Mouse (Mus musculus) thymus, adult 2 months (tissue): Measurements from ENCODE around the gene Mr1. TPM values are rescaled to one million over a fixed set of nuclear protein-coding genes. Genes with fewer than 3 reads are reported as not detected.

Experiments used
- DNase-seq: peaks from one replicate; pipeline ENCODE4 v3.0.0; 2021
- H3K27ac ChIP-seq: fragments of 200-500 bp; 2 replicates; pipeline ENCODE4 v1.5.1; 2012; ENCODE audit warnings: low read length, control low read depth; ENCODE audit not compliant: control insufficient read depth, insufficient read depth
- H3K27me3 ChIP-seq: fragments of 200-500 bp; 2 replicates; pipeline ENCODE4 v1.6.1; 2012; ENCODE audit warnings: mild to moderate bottlenecking, low read length, moderate library complexity, mixed read lengths; ENCODE audit not compliant: control insufficient read depth, insufficient read depth
- H3K36me3 ChIP-seq: fragments of 200-500 bp; 2 replicates; pipeline ENCODE4 v1.6.1; 2012; ENCODE audit warnings: mild to moderate bottlenecking, low read length, moderate library complexity; ENCODE audit not compliant: control insufficient read depth, insufficient read depth
- H3K4me1 ChIP-seq: fragments of 200-500 bp; replicated peaks from 2 replicates; pipeline ENCODE4 v1.6.1; 2012; ENCODE audit warnings: low read length; ENCODE audit not compliant: control insufficient read depth, insufficient read depth
- H3K4me3 ChIP-seq: fragments of 200-500 bp; 2 replicates; pipeline ENCODE4 v1.5.1; 2012; ENCODE audit warnings: mild to moderate bottlenecking, low read length, control low read depth, moderate library complexity; ENCODE audit not compliant: control insufficient read depth, insufficient read depth
- CTCF ChIP-seq: fragments of 200-500 bp; IDR thresholded peaks from 2 replicates; pipeline ENCODE4 v1.5.1; 2012; ENCODE audit warnings: mild to moderate bottlenecking, control low read depth, low read length, moderate library complexity, borderline replicate concordance; ENCODE audit not compliant: control insufficient read depth, poor library complexity, insufficient read depth; ENCODE audit errors: extremely low read depth
- POLR2A ChIP-seq: fragments of 200-500 bp; IDR thresholded peaks from 2 replicates; pipeline ENCODE4 v1.6.1; 2012; ENCODE audit warnings: mild to moderate bottlenecking, low read length, control low read depth, moderate library complexity; ENCODE audit not compliant: control insufficient read depth, poor library complexity, insufficient read depth; ENCODE audit errors: extremely low read depth
- WGBS: fragments of 180-500 bp; shearing (Covaris S2); methylation state at CpG from one replicate; pipeline ENCODE4 v1.1.7; 2018; 5-methylcytosine and 5-hydroxymethylcytosine counted together
- polyA plus RNA-seq: library from polyadenylated mRNA; depleted of rRNA; stranded (reverse); fragments of >200 nt; gene quantifications from 2 replicates; pipeline ENCODE4 v1.2.3, GENCODE M21; 2012

Gene Mr1
- polyA plus RNA-seq, 1 experiment, result 37.9 TPM

DNA sequence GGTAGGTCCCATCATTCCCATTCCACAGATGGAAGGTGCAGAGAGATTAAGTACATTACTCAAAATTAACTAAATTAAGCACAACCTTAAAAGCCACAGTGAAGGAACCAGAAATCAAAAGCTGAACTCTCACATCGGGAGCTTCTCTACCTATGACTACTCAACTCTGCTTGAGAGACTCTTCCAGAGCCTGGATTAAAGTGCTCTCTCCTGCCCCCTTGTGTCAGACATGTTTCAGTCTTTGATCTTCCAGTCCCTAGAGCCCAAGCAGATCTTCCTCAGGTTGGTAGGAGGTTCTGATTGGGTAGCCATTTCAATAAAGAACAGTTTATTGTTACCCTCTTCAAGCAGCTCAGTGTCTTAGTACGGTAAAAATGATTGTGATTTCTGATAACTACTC, 6.5 kb downstream of the Mr1 start:
- TF ChIP-seq CTCF (no peak), POLR2A (no peak)
- DNase-seq, result peak; percentile 82
- H3K4me3 ChIP-seq, result no peak overlapping the region
- H3K4me1 ChIP-seq, result peaks cover 6% of the 10 kb centered on the region
- H3K36me3 ChIP-seq, result peaks cover 26% of the 10 kb centered on the region
- H3K27me3 ChIP-seq, result no peaks in the 10 kb centered on the region
- no peak overlapping the region for H3K27ac ChIP-seq
- 39% methylated on average over 2 of the region's 2 CpGs for WGBS

DNA sequence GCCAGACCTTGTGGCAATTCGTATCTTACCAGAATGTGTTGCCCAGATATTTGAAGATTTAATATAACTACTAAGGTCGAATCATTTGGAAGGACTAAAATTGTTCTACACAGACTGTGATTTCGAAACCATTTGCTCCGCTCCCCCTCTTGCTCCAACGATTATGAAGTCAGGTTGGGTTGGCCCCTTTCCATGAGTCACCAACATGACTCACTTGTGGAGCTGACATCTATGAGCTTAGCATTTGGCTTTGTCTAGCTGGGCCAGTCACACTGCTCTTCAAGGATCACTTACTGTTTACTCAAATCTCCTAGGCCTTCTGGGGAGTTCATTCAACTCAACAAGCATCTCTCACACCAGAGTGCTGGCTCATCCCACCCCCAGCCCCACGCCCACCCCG, 7.8 kb downstream of the Mr1 start:
- no peak for DNase-seq
- Histone ChIP-seq H3K27me3 (no peaks in the 10 kb centered on the region), H3K27ac (no peak overlapping the region), H3K36me3 (peaks cover 35% of the 10 kb centered on the region), H3K4me3 (no peak overlapping the region), H3K4me1 (peaks cover 2% of the 10 kb centered on the region)
- 84% methylated on average over 7 of the region's 7 CpGs for WGBS
- TF ChIP-seq POLR2A (no peak), CTCF (no peak)

GRCm38 (mm10) chr1:155134866-155135265, 11.7 kb downstream of the Mr1 start:
- TF ChIP-seq POLR2A, result no peak
- no peak for TF ChIP-seq CTCF
- WGBS, result 92% methylated on average over 8 of the region's 8 CpGs
- Histone ChIP-seq H3K4me3 (no peak overlapping the region), H3K4me1 (no peaks in the 10 kb centered on the region; the same call in 1 of the 2 replicates), H3K36me3 (peaks cover 72% of the 10 kb centered on the region), H3K27me3 (no peaks in the 10 kb centered on the region), H3K27ac (no peak overlapping the region)
- DNase-seq, result no peak

- Histone ChIP-seq H3K27ac (no peak overlapping the region), H3K36me3 (peaks cover 43% of the 10 kb centered on the region), H3K27me3 (no peaks in the 10 kb centered on the region), H3K4me3 (no peak overlapping the region), H3K4me1 (no peaks in the 10 kb centered on the region)
- 95% methylated on average over 5 of the region's 5 CpGs for WGBS
- no peak for DNase-seq
- TF ChIP-seq POLR2A, result no peak
Observed at GRCm38 (mm10) chr1:155127429-155127934, 19.1 kb downstream of the Mr1 start.

DNA sequence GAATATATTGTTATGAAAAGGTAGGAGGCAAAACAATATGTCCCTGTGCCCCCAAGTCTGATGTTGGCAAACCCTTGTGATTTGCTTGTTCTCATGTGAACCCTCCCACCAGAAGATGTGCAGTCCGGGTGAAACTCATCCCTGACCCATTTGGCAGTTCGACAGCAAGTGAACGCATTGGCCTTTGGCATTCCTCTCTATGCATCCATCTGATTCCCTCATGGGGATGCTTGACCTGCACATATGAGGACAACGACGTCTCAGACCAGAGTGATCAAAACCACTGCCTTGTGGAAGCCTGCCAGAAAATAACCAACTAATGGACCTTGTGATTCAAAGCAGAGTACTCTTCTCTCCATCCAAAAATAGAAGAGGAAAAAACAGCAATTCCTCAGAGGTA, 19.9 kb downstream of the Mr1 start:
- 93% methylated on average over 5 of the region's 5 CpGs for WGBS
- DNase-seq, result no peak
- Histone ChIP-seq H3K27me3 (no peaks in the 10 kb centered on the region), H3K4me3 (no peak overlapping the region), H3K36me3 (peaks cover 37% of the 10 kb centered on the region), H3K27ac (no peak overlapping the region), H3K4me1 (no peaks in the 10 kb centered on the region)
- no peak for TF ChIP-seq CTCF
- no peak for TF ChIP-seq POLR2A

- Histone ChIP-seq H3K27ac (no peak overlapping the region), H3K36me3 (peaks cover 16% of the 10 kb centered on the region), H3K4me3 (no peak overlapping the region), H3K27me3 (no peaks in the 10 kb centered on the region), H3K4me1 (no peaks in the 10 kb centered on the region)
- no peak for TF ChIP-seq POLR2A
- TF ChIP-seq CTCF, result no peak
- 96% methylated on average over 5 of the region's 5 CpGs for WGBS
- DNase-seq, result no peak
Observed at GRCm38 (mm10) chr1:155124397-155124796, 22.2 kb downstream of the Mr1 start.

DNA sequence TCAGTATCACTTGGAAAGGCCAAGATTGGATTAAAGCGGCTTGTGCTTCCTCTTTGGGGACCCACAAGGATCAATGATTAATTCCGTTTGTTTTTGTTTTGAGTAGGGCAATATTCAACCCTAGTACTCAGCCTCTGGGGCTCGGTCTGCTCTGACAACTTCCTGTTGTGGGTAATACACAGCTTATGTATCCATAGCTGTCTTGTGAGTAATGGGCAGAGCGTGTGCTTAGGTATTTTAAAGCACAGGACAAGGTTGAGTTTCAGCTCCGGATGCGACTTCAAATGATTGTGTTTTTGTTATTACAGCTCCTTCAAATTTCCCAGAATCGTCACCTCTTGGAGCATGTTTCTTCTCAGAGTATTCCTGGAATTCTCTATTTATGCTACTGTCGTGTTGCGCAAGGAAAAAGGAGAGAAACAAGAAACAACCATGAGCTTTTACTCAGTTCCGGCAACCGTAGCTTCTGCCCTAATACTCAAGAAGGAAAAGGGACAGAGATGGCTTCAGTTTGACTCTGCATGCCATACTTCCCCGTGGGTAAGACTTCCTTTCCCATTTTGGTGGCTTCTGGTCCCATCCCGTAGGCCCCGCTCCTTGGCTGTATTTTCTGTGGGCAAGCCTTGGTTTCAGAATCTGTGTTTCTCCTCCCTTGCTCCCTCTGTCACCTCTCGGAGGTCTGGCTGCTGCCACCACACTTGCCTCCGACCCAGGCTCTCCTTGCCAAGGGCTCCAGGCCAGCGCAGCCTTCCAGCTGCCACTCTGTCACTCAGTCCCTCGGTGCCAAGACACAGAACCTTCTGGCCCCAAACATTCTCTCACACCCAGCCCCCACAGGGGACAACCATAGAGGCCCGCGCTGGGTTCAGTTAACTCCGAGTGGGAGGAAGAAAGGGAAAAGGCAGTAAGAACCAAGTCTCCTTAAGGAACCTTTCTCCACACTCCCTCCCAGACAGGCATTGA, 24.4 kb downstream of the Mr1 start:
- no peak for TF ChIP-seq POLR2A
- TF ChIP-seq CTCF, result no peak
- no peaks in the 10 kb centered on the region for H3K27me3 ChIP-seq
- 87% methylated on average over 21 of the region's 21 CpGs for WGBS
- no peaks in the 10 kb centered on the region for H3K4me1 ChIP-seq
- H3K36me3 ChIP-seq, result no peaks in the 10 kb centered on the region; the same call in 1 of the 2 replicates
- no peak overlapping the region for H3K4me3 ChIP-seq
- DNase-seq, result no peak
- no peak overlapping the region for H3K27ac ChIP-seq
